Mouse (Mus musculus) thymus, postnatal 36 days (tissue): ENCODE measurements around the gene Nod2.
A peak's percentile ranks its signal among the peaks of the same experiment; 100 is the strongest.

Source experiments
- DNase-seq, 2 experiments: peaks; one replicate each; pipeline ENCODE4 v3.0.0; 2022; ENCODE audit warnings: mixed read lengths in 2 of 2

Gene Nod2

GRCm38 (mm10) chr8:88646837-88647778 is at the start of gene Nod2:
Gene Nod2 (plus strand): TSS chr8:88647315.
- peak; percentile 79 to 84 for DNase-seq

GRCm38 (mm10) chr8:88598578-88598977 is 48.5 kb upstream of the Nod2 start:
- DNase-seq, result no peak

- DNase-seq, result no peak
Measured at GRCm38 (mm10) chr8:88599491-88599890, 47.6 kb upstream of the Nod2 start.

GRCm38 (mm10) chr8:88603446-88603989 is 43.6 kb upstream of the Nod2 start:
- no peak for DNase-seq

GRCm38 (mm10) chr8:88604065-88605038 is 42.8 kb upstream of the Nod2 start:
- DNase-seq, result peak; percentile 63 to 78

GRCm38 (mm10) chr8:88605361-88606040 is 41.6 kb upstream of the Nod2 start:
- no peak for DNase-seq

- DNase-seq, result no peak
Measured at GRCm38 (mm10) chr8:88609036-88609435, 38.1 kb upstream of the Nod2 start.

GRCm38 (mm10) chr8:88610271-88610670 is 36.8 kb upstream of the Nod2 start:
- DNase-seq, result no peak

- DNase-seq, result no peak
Measured at GRCm38 (mm10) chr8:88614981-88615380, 32.1 kb upstream of the Nod2 start.

- DNase-seq, result no peak
Measured at GRCm38 (mm10) chr8:88618612-88619011, 28.5 kb upstream of the Nod2 start.

- DNase-seq, result peak; percentile 21 to 29
Measured at GRCm38 (mm10) chr8:88619513-88619912, 27.6 kb upstream of the Nod2 start.

- no peak for DNase-seq
Measured at GRCm38 (mm10) chr8:88620931-88621330, 26.2 kb upstream of the Nod2 start.

- DNase-seq, result peak; percentile 57 to 59
Measured at GRCm38 (mm10) chr8:88621408-88621807, 25.7 kb upstream of the Nod2 start.

GRCm38 (mm10) chr8:88623351-88623750 is 23.8 kb upstream of the Nod2 start:
- no peak for DNase-seq

- no peak for DNase-seq
Measured at GRCm38 (mm10) chr8:88624276-88624675, 22.8 kb upstream of the Nod2 start.

GRCm38 (mm10) chr8:88626433-88626832 is 20.7 kb upstream of the Nod2 start:
- DNase-seq, result no peak

- DNase-seq, result no peak
Measured at GRCm38 (mm10) chr8:88626940-88627264, 20.2 kb upstream of the Nod2 start.

- no peak for DNase-seq
Measured at GRCm38 (mm10) chr8:88627265-88627991, 19.7 kb upstream of the Nod2 start.

- no peak for DNase-seq
Measured at GRCm38 (mm10) chr8:88628001-88628774, 18.9 kb upstream of the Nod2 start.

- no peak for DNase-seq
Measured at GRCm38 (mm10) chr8:88630225-88630624, 16.9 kb upstream of the Nod2 start.

GRCm38 (mm10) chr8:88631081-88631480 is 16.0 kb upstream of the Nod2 start:
- DNase-seq, result peak in 1 of 2 experiments; percentile 35
